Mouse (Mus musculus): ENCODE data around the gene Crybg2. TPM values are rescaled to one million over a fixed set of nuclear protein-coding genes. Genes with fewer than 3 reads are reported as not detected.

Gene Crybg2
- polyA plus RNA-seq, 1 experiment from 2014 or later = 1.9 TPM

- Histone ChIP-seq H3K4me3 (ENCODE audit: low read depth, low read length) (no peak overlapping the region), H3K27ac (ENCODE audit: low read depth, low read length) (no peak overlapping the region), H3K36me3 (ENCODE audit: control insufficient read depth, insufficient read depth, low read length) (no peaks in the 10 kb centered on the region), H3K9me3 (replicated peaks; ENCODE audit: control insufficient read depth, low read length) (no peaks in the 10 kb centered on the region), H3K4me1 (ENCODE audit: control insufficient read depth, insufficient read depth, low read length) (no peaks in the 10 kb centered on the region), H3K4me2 (ENCODE audit: low read length) (no peak overlapping the region), H3K9ac (ENCODE audit: low read length) (no peak overlapping the region), H3K27me3 (replicated peaks; ENCODE audit: control insufficient read depth, insufficient read depth, low read length) (no peaks in the 10 kb centered on the region)
- DNase-seq (ENCODE audit: low spot score) = no peak
- ATAC-seq = no peak
- WGBS = 91% methylated on average over 6 of the region's 6 CpGs
These were observed 59.7 kb downstream of the Crybg2 start for GRCm38 (mm10) chr4:134120192-134120805.

DNA sequence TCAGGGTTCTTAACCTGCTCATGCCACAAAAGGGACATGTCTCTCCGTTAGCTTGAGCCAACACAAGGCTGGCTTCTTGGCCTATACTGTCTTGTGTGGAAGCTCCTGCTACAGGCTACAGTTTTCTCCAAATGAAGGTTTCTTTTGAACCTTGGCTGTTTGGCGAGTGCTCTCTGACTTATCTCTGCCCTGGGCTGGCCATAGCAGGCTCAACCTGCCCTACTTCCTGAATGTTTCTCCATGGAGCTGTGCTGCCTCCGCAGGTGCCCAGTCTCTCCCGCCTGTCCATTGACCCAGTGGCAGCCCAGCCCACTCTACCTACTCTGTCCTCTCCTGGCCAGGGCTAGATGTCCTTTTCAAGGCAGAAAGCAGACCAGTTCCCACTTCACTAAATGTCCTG, 60.3 kb downstream of the Crybg2 start:
- H3K4me3 ChIP-seq (ENCODE audit: low read depth, low read length) = no peak overlapping the region
- H3K4me1 ChIP-seq (ENCODE audit: control insufficient read depth, insufficient read depth, low read length) = no peaks in the 10 kb centered on the region
- H3K9ac ChIP-seq (ENCODE audit: low read length) = no peak overlapping the region
- no peaks in the 10 kb centered on the region for H3K9me3 ChIP-seq (replicated peaks; ENCODE audit: control insufficient read depth, low read length)
- H3K4me2 ChIP-seq (ENCODE audit: low read length) = no peak overlapping the region
- H3K27ac ChIP-seq (ENCODE audit: low read depth, low read length) = no peak overlapping the region
- no peak for DNase-seq (ENCODE audit: low spot score)
- 80% methylated on average over 4 of the region's 4 CpGs for WGBS
- no peaks in the 10 kb centered on the region for H3K36me3 ChIP-seq (ENCODE audit: control insufficient read depth, insufficient read depth, low read length)
- no peaks in the 10 kb centered on the region for H3K27me3 ChIP-seq (replicated peaks; ENCODE audit: control insufficient read depth, insufficient read depth, low read length)
- ATAC-seq = no peak

DNA sequence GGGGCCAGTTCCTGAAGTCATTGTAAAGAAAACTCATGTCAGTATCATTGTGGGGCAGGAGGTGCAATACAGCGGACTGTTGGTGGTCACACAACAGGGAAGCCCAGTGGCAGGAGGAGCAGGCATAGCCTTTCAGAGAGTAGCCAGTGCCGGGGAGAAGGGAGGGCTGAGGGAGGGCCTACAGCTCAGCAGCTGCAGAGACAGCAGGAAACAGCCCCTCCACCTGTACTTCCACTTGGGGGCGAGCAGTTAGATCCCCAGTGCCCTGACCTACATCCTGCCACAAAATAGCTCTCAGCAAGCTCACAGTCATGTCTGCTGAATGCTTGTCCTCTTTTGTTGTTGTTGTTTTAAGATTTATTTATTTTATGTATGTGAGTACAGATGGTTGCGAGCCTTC, 61.0 kb downstream of the Crybg2 start:
- H3K9ac ChIP-seq (ENCODE audit: low read length) = no peak overlapping the region
- no peak for DNase-seq (ENCODE audit: low spot score)
- no peak for ATAC-seq
- 52% methylated on average over 4 of the region's 4 CpGs for WGBS
- H3K9me3 ChIP-seq (replicated peaks; ENCODE audit: control insufficient read depth, low read length) = no peaks in the 10 kb centered on the region
- no peaks in the 10 kb centered on the region for H3K36me3 ChIP-seq (ENCODE audit: control insufficient read depth, insufficient read depth, low read length)
- H3K27me3 ChIP-seq (replicated peaks; ENCODE audit: control insufficient read depth, insufficient read depth, low read length) = no peaks in the 10 kb centered on the region
- H3K27ac ChIP-seq (ENCODE audit: low read depth, low read length) = no peak overlapping the region
- H3K4me2 ChIP-seq (ENCODE audit: low read length) = no peak overlapping the region
- no peak overlapping the region for H3K4me3 ChIP-seq (ENCODE audit: low read depth, low read length)
- no peaks in the 10 kb centered on the region for H3K4me1 ChIP-seq (ENCODE audit: control insufficient read depth, insufficient read depth, low read length)

DNA sequence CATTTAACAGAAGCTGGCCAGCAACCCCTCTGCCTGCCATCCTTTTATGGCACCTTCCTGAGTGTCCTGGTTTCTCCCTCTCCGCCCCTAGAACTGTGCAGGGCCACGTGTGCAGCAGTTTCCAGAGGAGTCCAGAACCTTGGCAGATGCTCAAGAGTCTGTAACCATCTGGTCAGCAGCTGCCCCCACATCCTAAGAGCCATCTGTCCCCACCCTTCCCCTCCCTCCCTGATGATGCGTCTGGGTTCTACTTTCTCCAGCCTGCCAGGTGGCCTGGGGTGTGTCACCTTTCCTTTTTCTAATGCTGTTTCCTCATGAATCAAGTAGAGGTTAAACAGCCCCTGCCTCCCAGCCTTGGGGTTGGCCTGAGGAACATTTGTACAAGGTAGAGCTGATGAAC, 61.7 kb downstream of the Crybg2 start:
- Histone ChIP-seq H3K36me3 (ENCODE audit: control insufficient read depth, insufficient read depth, low read length) (no peaks in the 10 kb centered on the region), H3K4me2 (ENCODE audit: low read length) (no peak overlapping the region), H3K9ac (ENCODE audit: low read length) (no peak overlapping the region), H3K27ac (ENCODE audit: low read depth, low read length) (no peak overlapping the region), H3K9me3 (replicated peaks; ENCODE audit: control insufficient read depth, low read length) (no peaks in the 10 kb centered on the region), H3K4me1 (ENCODE audit: control insufficient read depth, insufficient read depth, low read length) (peaks cover under 1% of the 10 kb centered on the region; the same call in 1 of the 2 replicates), H3K27me3 (replicated peaks; ENCODE audit: control insufficient read depth, insufficient read depth, low read length) (no peaks in the 10 kb centered on the region), H3K4me3 (ENCODE audit: low read depth, low read length) (no peak overlapping the region)
- ATAC-seq (no peak), DNase-seq (ENCODE audit: low spot score) (no peak)
- 55% methylated on average over 3 of the region's 3 CpGs for WGBS

DNA sequence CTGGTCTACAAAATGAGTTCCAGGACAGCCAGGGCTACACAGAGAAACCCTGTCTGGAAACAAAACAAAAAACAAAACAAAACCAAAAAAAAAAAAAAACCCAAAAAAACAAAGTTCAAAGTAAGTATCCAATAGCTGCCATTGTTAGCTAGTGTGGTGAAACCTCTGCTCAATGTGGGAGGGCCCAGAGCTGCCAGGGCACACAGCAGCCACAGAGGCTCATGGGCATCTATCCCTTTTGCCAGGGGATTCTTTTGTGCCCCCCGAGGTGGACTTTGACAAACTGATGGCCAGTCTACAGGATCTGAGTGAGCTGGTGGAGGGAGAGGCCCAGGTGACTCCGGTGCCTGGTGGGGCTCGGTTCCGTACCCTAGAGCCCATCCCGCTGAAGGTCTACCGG, 62.5 kb downstream of the Crybg2 start:
- Histone ChIP-seq H3K27ac (ENCODE audit: low read depth, low read length) (no peak overlapping the region), H3K9me3 (replicated peaks; ENCODE audit: control insufficient read depth, low read length) (no peaks in the 10 kb centered on the region), H3K9ac (ENCODE audit: low read length) (no peak overlapping the region), H3K4me1 (ENCODE audit: control insufficient read depth, insufficient read depth, low read length) (peaks cover 6% of the 10 kb centered on the region), H3K36me3 (ENCODE audit: control insufficient read depth, insufficient read depth, low read length) (no peaks in the 10 kb centered on the region), H3K27me3 (replicated peaks; ENCODE audit: control insufficient read depth, insufficient read depth, low read length) (no peaks in the 10 kb centered on the region), H3K4me3 (ENCODE audit: low read depth, low read length) (no peak overlapping the region), H3K4me2 (ENCODE audit: low read length) (no peak overlapping the region)
- WGBS = 94% methylated on average over 6 of the region's 6 CpGs
- ATAC-seq (no peak), DNase-seq (ENCODE audit: low spot score) (no peak)

DNA sequence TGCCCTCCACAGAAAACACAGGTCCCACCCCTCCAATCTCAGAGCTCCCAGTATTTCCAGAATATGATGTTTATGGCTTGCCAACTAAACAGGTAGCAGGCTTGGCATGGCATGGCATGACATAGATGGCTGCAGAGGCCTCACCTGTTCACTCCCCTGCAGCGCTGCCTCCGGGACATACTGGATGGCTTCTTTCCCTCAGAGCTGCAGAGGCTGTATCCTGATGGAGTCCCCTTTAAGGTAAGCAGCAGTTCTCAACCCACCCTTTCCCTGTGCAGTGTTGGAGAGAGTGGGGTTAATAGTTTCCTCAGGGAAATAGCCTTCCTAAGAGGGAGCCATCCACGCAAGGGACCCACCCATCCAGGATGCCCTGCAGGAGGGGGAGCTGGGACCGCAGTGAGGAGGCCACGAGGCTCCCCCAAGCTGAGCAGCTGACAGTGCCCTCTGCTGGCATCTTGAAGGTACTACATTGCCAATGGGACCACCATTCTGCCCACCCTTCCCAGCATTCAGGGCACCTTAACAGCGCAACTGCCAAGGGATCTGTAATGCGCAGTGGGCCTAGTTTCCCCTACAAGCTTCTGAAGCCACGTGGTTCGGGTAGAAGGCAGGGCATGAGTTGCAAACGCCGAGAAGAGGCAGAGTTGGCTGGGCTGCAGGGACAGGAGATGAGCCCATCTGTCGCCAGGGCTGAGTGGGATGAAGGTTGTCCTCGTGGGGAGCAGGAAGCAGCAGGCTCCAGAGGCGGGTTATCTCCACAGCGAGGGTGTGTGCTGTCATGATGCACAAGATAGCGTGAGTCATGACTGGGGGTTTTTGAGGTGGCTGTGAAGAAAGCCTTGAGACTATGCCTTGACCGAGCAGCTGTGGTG, 63.3 kb downstream of the Crybg2 start:
- Histone ChIP-seq H3K9ac (ENCODE audit: low read length) (no peak overlapping the region), H3K27me3 (replicated peaks; ENCODE audit: control insufficient read depth, insufficient read depth, low read length) (no peaks in the 10 kb centered on the region), H3K27ac (ENCODE audit: low read depth, low read length) (no peak overlapping the region), H3K4me2 (ENCODE audit: low read length) (no peak overlapping the region), H3K4me1 (ENCODE audit: control insufficient read depth, insufficient read depth, low read length) (peaks cover 7% of the 10 kb centered on the region), H3K9me3 (replicated peaks; ENCODE audit: control insufficient read depth, low read length) (no peaks in the 10 kb centered on the region), H3K36me3 (ENCODE audit: control insufficient read depth, insufficient read depth, low read length) (no peaks in the 10 kb centered on the region), H3K4me3 (ENCODE audit: low read depth, low read length) (no peak overlapping the region)
- 0 out of 2 replicates have a peak, but pooled peaks have one; percentile 29 for ATAC-seq
- peak; percentile 71 for DNase-seq (ENCODE audit: low spot score)
- 29% methylated on average over 17 of the region's 17 CpGs for WGBS

- Histone ChIP-seq H3K36me3 (ENCODE audit: control insufficient read depth, insufficient read depth, low read length) (peaks cover 2% of the 10 kb centered on the region; the same call in 1 of the 2 replicates), H3K9me3 (replicated peaks; ENCODE audit: control insufficient read depth, low read length) (no peaks in the 10 kb centered on the region), H3K4me3 (ENCODE audit: low read depth, low read length) (no peak overlapping the region), H3K27me3 (replicated peaks; ENCODE audit: control insufficient read depth, insufficient read depth, low read length) (no peaks in the 10 kb centered on the region), H3K4me1 (ENCODE audit: control insufficient read depth, insufficient read depth, low read length) (peaks cover 10% of the 10 kb centered on the region), H3K9ac (ENCODE audit: low read length) (no peak overlapping the region), H3K27ac (ENCODE audit: low read depth, low read length) (no peak overlapping the region), H3K4me2 (ENCODE audit: low read length) (no peak overlapping the region)
- no peak for DNase-seq (ENCODE audit: low spot score)
- WGBS = 89% methylated on average over 15 of the region's 15 CpGs
- ATAC-seq = no peak
These were observed 64.9 kb downstream of the Crybg2 start for GRCm38 (mm10) chr4:134125383-134126060.

GRCm38 (mm10) chr4:134126300-134127120, 65.9 kb downstream of the Crybg2 start:
- Histone ChIP-seq H3K4me3 (ENCODE audit: low read depth, low read length) (no peak overlapping the region), H3K27ac (ENCODE audit: low read depth, low read length) (no peak overlapping the region), H3K9me3 (replicated peaks; ENCODE audit: control insufficient read depth, low read length) (no peaks in the 10 kb centered on the region), H3K9ac (ENCODE audit: low read length) (0 out of 2 replicates have a peak overlapping the region, but pooled peaks have one; percentile 88), H3K27me3 (replicated peaks; ENCODE audit: control insufficient read depth, insufficient read depth, low read length) (no peaks in the 10 kb centered on the region), H3K36me3 (ENCODE audit: control insufficient read depth, insufficient read depth, low read length) (peaks cover 12% of the 10 kb centered on the region), H3K4me2 (ENCODE audit: low read length) (no peak overlapping the region), H3K4me1 (ENCODE audit: control insufficient read depth, insufficient read depth, low read length) (peaks cover 10% of the 10 kb centered on the region)
- ATAC-seq = no peak
- WGBS = 86% methylated on average over 21 of the region's 21 CpGs
- no peak for DNase-seq (ENCODE audit: low spot score)
